Mouse (Mus musculus): ENCODE data around the gene Kcnj14.

DNA sequence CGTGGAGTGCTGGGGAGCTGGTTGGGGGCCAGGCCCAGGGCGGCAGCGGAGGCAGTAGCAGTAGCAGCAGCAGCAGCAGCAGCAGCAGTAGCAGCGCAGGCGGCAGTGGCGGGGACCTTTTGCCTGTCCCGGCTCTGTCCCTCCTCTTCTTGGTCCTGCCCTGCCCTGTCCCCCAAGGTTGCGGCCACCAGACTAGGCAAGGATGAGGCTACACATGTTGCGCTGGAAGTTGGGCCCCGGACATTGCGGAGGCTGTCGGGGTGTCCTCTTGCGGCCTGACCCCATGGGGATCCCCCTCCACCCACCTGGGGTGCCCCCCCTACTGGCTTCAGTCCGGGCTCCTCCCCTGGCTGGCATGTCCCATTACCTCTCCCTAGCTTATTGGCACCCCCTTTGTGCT is 45.2 kb upstream of the Kcnj14 start:
- no peak for TF ChIP-seq POLR2A (IDR thresholded peaks at IDR 0.05; ENCODE audit: borderline replicate concordance, extremely low read depth, insufficient read depth, insufficient read length, poor library complexity, severe bottlenecking)
- TF ChIP-seq CTCF (IDR thresholded peaks at IDR 0.05; ENCODE audit: borderline replicate concordance, extremely low read depth, insufficient read depth, insufficient read length), result no peak
